Mouse (Mus musculus) embryonic facial prominence, embryonic 11.5 days (tissue): ENCODE results near the gene 2010111I01Rik. TPM values are rescaled to one million over a fixed set of nuclear protein-coding genes. Genes with fewer than 3 reads are reported as not detected.

Experiments used
- ATAC-seq: fragments of 200-750 bp; cut with Nextera tagmentation; replicated peaks from 2 replicates; pipeline ENCODE4 v1.8.0; 2017; ENCODE audit warnings: low read depth; ENCODE audit not compliant: insufficient number of reproducible peaks, low FRiP score, low TSS enrichment
- DNase-seq: peaks from one replicate; pipeline ENCODE4 v3.0.0-alpha.2; 2015; ENCODE audit warnings: low spot score
- H3K27ac ChIP-seq: fragments of 300-500 bp; sonication (generic); replicated peaks from 2 replicates; pipeline ENCODE4 v1.5.1; 2014; ENCODE audit warnings: mild to moderate bottlenecking, low read depth, low read length, control low read depth
- H3K27me3 ChIP-seq: fragments of 300-500 bp; sonication (generic); 2 replicates; pipeline ENCODE4 v1.6.1; 2014; ENCODE audit warnings: mild to moderate bottlenecking, low read length, moderate library complexity, mixed read lengths; ENCODE audit not compliant: control insufficient read depth, insufficient read depth
- H3K36me3 ChIP-seq: fragments of 300-500 bp; sonication (generic); replicated peaks from 2 replicates; pipeline ENCODE4 v1.6.1; 2014; ENCODE audit warnings: low read depth, mild to moderate bottlenecking, low read length, moderate library complexity, mixed read lengths; ENCODE audit not compliant: control insufficient read depth, insufficient read depth
- H3K4me1 ChIP-seq: fragments of 300-500 bp; sonication (generic); 2 replicates; pipeline ENCODE4 v1.6.1; 2014; ENCODE audit warnings: low read length, mixed read lengths; ENCODE audit not compliant: control insufficient read depth, insufficient read depth
- H3K4me2 ChIP-seq: fragments of 300-500 bp; sonication (generic); 2 replicates; pipeline ENCODE4 v1.6.1; 2014; ENCODE audit warnings: low read depth, mild to moderate bottlenecking, control low read depth, low read length, moderate library complexity
- H3K4me3 ChIP-seq: fragments of 300-500 bp; sonication (generic); 2 replicates; pipeline ENCODE4 v1.5.1; 2014; ENCODE audit warnings: low read depth, low read length, control low read depth
- H3K9ac ChIP-seq: fragments of 300-500 bp; sonication (generic); replicated peaks from 2 replicates; pipeline ENCODE4 v1.6.1; 2014; ENCODE audit warnings: mild to moderate bottlenecking, control low read depth, low read length
- H3K9me3 ChIP-seq: fragments of 300-500 bp; sonication (generic); replicated peaks from 2 replicates; pipeline ENCODE4 v1.6.1; 2016; ENCODE audit warnings: mild to moderate bottlenecking, low read length, inconsistent platforms, mixed read lengths; ENCODE audit not compliant: control insufficient read depth
- WGBS: fragments of 180-500 bp; shearing (Covaris S2); extraction: QIAGEN DNeasy Blood & Tissue Kit; methylation state at CpG from one replicate; pipeline ENCODE4 v1.1.7; 2014; 5-methylcytosine and 5-hydroxymethylcytosine counted together
- polyA plus RNA-seq: library from polyadenylated mRNA; unstranded; fragments of >200 nt; fragmentation: Nextera tagmentation; extraction: Ambion mirVana; gene quantifications from 2 replicates; pipeline ENCODE4 v1.2.1, GENCODE M21; 2014

2010111I01Rik gene
- polyA plus RNA-seq, 1 experiment from 2014 or later, result 125 TPM

DNA sequence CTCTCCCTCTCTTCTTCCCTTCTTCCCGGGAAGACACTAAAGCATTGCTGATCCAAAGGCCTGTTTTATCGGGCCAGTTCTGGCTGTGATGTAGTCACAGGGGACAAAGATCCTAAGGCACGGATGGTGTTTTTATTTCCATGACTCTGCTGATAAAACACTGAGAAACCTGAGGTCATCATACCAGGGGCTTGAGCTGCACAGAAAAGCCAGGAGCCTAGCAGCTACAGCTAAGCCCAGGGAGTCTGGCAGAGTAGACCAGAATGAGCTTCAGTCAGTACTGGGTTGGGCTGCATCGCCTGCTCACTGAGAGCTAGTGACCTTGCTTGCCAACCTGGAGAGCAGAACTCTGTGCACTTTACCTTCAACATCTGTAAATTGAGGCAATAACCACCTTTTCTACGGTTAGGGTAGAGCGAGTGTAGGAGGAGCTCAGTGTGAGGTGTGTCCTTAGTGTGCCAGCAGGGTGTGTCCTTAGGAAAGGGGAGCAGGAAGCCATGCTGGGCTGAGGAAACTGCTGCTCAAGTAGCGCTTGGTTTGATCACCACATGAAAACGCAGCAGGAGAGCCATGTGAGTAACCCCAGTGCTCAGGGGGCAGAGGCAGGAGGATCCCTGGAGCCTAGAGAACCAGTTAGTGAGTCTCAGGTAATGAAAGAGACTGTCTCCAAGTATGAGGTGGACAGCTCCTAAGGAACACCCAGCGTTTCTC is 186.5 kb downstream of the 2010111I01Rik start:
- no peak overlapping the region for H3K4me2 ChIP-seq
- no peak for DNase-seq
- no peaks in the 10 kb centered on the region for H3K36me3 ChIP-seq
- H3K4me1 ChIP-seq, result no peaks in the 10 kb centered on the region
- no peak overlapping the region for H3K27ac ChIP-seq
- H3K9ac ChIP-seq, result no peak overlapping the region
- WGBS, result 86% methylated on average over 9 of the region's 9 CpGs
- H3K9me3 ChIP-seq, result no peaks in the 10 kb centered on the region
- ATAC-seq, result no peak
- no peak overlapping the region for H3K4me3 ChIP-seq
- no peaks in the 10 kb centered on the region for H3K27me3 ChIP-seq

DNA sequence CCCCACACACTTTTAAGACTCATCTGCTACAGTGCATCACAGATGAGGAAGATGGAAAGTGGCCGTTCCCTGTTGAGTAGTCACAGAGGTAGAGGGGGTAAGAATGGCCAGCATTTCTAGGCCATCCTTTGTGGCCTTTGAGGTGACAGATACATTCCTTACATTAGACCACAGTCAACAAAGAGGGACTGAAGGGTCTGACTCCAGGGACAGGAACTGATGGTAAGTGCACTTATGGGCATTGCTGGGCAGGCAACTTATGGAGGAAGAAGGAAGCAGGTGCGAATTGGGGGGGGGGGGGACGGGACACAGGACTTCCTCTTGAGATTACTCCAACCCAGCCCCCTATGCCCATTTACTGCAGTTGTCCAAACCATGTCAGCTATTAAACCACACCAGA is 187.8 kb downstream of the 2010111I01Rik start:
- WGBS, result 90% methylated on average over 2 of the region's 3 CpGs
- ATAC-seq (no peak), DNase-seq (no peak)
- Histone ChIP-seq H3K9me3 (no peaks in the 10 kb centered on the region), H3K4me1 (no peaks in the 10 kb centered on the region), H3K36me3 (no peaks in the 10 kb centered on the region), H3K4me2 (no peak overlapping the region), H3K4me3 (no peak overlapping the region), H3K27me3 (no peaks in the 10 kb centered on the region), H3K9ac (no peak overlapping the region), H3K27ac (no peak overlapping the region)

DNA sequence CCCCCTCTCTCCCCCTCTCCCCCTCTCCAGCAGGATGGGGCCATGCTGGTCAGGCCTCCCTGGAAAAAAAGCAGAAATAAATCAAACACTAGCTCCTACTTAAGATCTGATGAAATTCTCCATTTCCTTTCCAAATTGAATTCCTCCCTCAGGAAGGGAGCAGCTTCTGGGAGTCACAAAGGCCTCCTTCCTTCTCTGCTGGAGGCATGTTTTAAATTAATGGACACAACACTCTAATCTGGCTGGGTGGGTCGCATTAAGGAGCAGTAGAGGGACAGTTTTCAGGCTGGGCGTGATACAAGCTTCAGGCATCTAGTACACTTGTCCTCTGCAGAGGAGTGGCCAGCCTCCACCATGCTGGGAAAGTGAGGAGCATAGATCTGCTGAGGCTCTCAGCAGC is 188.7 kb downstream of the 2010111I01Rik start:
- Histone ChIP-seq H3K36me3 (no peaks in the 10 kb centered on the region), H3K27ac (no peak overlapping the region; the same call in 1 of the 2 replicates), H3K27me3 (no peaks in the 10 kb centered on the region), H3K9me3 (no peaks in the 10 kb centered on the region), H3K4me3 (no peak overlapping the region), H3K4me2 (no peak overlapping the region), H3K9ac (no peak overlapping the region), H3K4me1 (no peaks in the 10 kb centered on the region)
- ATAC-seq (no peak), DNase-seq (peak; percentile 21)
- WGBS, result 21% methylated on average over 2 of the region's 2 CpGs

DNA sequence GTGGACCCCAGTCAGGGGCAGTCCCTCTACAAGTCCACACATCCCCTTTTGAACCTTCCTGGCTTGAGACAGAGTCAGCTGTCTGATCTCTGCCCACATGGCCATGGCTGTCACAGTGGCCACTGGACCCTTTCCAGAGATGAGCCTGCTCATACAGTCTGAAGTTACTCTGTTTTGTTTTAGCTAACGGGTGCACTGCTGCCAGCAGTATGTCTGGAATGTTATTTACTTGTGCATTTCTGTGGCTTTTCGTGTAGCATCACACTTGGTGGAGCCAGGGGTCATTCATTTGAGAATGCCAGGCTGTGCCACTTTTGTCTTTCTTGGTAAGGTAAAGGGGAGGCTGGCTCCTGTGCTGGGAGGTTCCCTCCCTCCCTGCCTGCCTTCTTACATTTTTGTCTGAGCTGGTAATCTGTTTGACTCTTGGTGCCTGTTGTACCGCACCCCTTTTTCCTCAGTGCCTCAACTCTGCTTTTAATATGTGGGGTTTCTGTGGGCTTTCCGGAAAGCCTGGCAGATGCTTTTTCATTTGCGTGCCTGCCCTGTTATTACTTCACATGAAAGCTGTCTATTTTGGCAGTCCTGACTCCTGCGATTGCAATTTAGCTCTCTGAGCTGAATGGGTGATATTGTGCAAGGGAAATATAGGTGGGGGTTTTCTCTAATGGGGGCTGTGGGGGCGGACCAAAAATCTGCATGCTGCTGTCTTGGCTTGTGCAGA is 190.3 kb downstream of the 2010111I01Rik start:
- H3K4me2 ChIP-seq, result no peak overlapping the region
- no peaks in the 10 kb centered on the region for H3K4me1 ChIP-seq
- H3K9me3 ChIP-seq, result no peaks in the 10 kb centered on the region
- no peaks in the 10 kb centered on the region for H3K27me3 ChIP-seq
- H3K27ac ChIP-seq, result no peak overlapping the region
- DNase-seq (no peak), ATAC-seq (no peak)
- H3K4me3 ChIP-seq, result no peak overlapping the region
- H3K36me3 ChIP-seq, result no peaks in the 10 kb centered on the region
- no peak overlapping the region for H3K9ac ChIP-seq
- WGBS, result 69% methylated on average over 7 of the region's 7 CpGs

DNA sequence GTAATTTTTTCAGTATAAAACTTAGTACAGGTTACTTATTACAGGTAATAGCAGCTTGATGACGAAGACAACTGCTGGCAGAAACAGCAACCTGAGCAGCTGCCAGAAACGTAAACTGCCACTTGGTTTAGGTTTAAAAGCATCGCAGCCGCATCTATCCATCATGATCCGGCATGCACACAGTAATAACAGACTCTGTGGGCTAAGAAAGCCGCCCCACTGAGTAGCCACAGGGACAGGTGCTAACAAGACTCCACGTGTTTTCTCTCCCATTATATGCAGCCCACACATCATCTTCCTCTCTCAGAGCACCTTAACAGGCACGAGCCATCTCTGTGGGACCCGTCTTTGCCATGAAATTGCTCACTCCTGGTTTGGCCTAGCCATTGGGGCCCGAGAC is 191.6 kb downstream of the 2010111I01Rik start:
- H3K9ac ChIP-seq, result no peak overlapping the region
- 84% methylated on average over 10 of the region's 10 CpGs for WGBS
- H3K27me3 ChIP-seq, result no peaks in the 10 kb centered on the region
- no peaks in the 10 kb centered on the region for H3K36me3 ChIP-seq
- ATAC-seq (no peak), DNase-seq (no peak)
- no peak overlapping the region for H3K4me3 ChIP-seq
- no peaks in the 10 kb centered on the region for H3K4me1 ChIP-seq
- no peak overlapping the region for H3K4me2 ChIP-seq
- no peak overlapping the region for H3K27ac ChIP-seq
- H3K9me3 ChIP-seq, result no peaks in the 10 kb centered on the region

DNA sequence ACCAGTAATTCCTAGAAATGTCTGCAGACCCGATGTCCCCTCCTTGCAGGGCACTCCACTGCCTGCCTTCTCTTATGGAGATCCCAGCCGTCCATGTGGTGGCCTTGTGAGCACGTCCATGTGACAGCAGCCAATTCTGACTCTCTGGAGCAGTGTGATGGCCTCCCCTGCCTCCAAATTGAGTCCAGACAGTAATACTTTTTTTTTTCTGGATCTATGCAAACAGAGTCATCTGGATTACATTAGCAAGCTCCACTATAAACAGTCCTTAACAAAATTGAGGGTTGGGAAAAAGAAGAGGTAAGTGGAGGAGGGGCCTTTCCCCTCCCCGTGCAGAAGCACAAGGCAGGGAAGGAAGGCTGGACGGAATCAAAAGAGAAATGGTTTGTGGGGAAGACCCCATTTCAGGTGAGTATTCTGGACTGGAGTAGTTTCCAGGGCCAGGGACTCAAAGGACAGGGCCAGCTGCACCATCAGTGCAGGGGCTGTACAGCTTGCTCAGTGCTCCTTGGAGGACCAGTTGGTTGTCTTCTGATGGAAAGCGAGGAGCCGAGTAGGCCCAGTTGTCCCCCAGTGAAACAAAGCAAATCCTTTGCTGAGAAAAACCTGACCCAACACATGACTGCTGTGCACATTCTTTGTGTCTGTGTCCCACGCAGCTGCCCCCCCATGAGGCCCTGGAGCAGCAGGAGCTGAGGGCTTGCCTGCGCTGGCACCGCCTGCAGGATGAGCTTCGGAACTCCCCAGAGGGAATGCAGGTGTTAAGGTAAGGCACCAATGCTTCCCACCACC is 205.8 kb downstream of the 2010111I01Rik start:
- Histone ChIP-seq H3K27ac (peak overlapping the region; percentile 88), H3K36me3 (no peaks in the 10 kb centered on the region), H3K4me2 (no peak overlapping the region), H3K9ac (peak overlapping the region; percentile 1), H3K4me1 (peaks cover 7% of the 10 kb centered on the region), H3K9me3 (no peaks in the 10 kb centered on the region; the same call in 1 of the 2 replicates), H3K27me3 (no peaks in the 10 kb centered on the region), H3K4me3 (no peak overlapping the region)
- 30% methylated on average over 11 of the region's 11 CpGs for WGBS
- ATAC-seq (peak; percentile 86), DNase-seq (peak; percentile 84)

DNA sequence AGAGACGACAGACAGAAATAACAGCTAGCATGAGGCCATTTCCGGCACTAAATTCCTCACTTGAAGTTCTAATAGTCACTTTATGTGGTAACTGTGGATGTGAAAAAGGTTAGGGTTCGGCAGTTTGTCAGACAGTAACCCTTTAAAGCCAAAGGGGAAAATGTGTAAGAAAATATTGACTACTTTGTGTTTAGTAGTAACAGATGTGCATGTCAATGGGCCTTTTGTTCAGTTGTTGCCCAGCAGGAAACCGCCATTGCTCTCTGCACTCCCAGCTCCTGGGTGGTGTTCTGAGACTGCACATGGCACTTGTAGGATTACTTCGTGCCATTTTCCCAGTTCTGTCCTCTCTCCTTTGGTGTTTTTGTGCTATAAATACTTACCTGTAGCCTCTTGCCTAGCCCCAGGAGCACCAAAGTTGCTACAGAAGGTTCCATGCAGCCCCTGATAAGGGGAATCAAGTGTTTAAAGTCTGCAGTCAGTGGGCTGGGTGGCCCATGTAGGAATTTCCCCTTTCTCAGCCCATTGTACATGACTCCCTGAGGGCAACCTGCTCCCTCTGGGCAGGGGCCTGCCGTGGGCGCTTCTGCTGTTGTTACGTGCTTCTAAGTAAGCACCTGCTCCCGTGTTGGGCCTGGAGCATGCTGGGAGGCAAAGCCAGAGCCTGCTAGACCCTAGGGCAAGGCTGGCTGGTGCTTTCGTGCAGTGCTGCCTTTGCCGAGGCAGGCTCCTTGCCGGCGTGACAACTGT is 206.8 kb downstream of the 2010111I01Rik start:
- no peaks in the 10 kb centered on the region; the same call in 1 of the 2 replicates for H3K9me3 ChIP-seq
- peak overlapping the region; percentile 46 for H3K9ac ChIP-seq
- peak overlapping the region; percentile 88 for H3K27ac ChIP-seq
- H3K36me3 ChIP-seq, result no peaks in the 10 kb centered on the region
- peak overlapping the region; percentile 27 for H3K4me2 ChIP-seq
- DNase-seq (peak; percentile 79), ATAC-seq (0 out of 2 replicates have a peak, but pooled peaks have one; percentile 11)
- H3K27me3 ChIP-seq, result no peaks in the 10 kb centered on the region
- H3K4me1 ChIP-seq, result peaks cover 7% of the 10 kb centered on the region
- peak overlapping the region; percentile 3; the same call in 1 of the 2 replicates for H3K4me3 ChIP-seq
- 17% methylated on average over 13 of the region's 13 CpGs for WGBS
